Mouse (Mus musculus) yolk sac, embryonic 10.5 days (tissue): ENCODE results near the gene Dpf2.

Experiments
- DNase-seq: peaks from one replicate; pipeline ENCODE4 v3.0.0-alpha.2; 2017; ENCODE audit warnings: low spot score

Dpf2 gene

GRCm38 (mm10) chr19:5862335-5863085, 50.3 kb downstream of the Dpf2 start:
- no peak for DNase-seq

GRCm38 (mm10) chr19:5856604-5857003, 56.2 kb downstream of the Dpf2 start:
- no peak for DNase-seq

- no peak for DNase-seq
These were observed 60.6 kb downstream of the Dpf2 start for GRCm38 (mm10) chr19:5852035-5852722.

GRCm38 (mm10) chr19:5851481-5851971, 61.3 kb downstream of the Dpf2 start:
- DNase-seq = no peak

- no peak for DNase-seq
These were observed 62.0 kb downstream of the Dpf2 start for GRCm38 (mm10) chr19:5850860-5851259.

- peak; percentile 88 for DNase-seq
These were observed 62.8 kb downstream of the Dpf2 start for GRCm38 (mm10) chr19:5849843-5850527.

- DNase-seq = peak; percentile 63
These were observed 63.8 kb downstream of the Dpf2 start for GRCm38 (mm10) chr19:5848826-5849672.

- DNase-seq = peak; percentile 71
These were observed 64.6 kb downstream of the Dpf2 start for GRCm38 (mm10) chr19:5848032-5848825.

GRCm38 (mm10) chr19:5847306-5847796, 65.5 kb downstream of the Dpf2 start:
- peak; percentile 43 for DNase-seq

GRCm38 (mm10) chr19:5846557-5847305, 66.1 kb downstream of the Dpf2 start:
- DNase-seq = peak; percentile 95
